Mouse (Mus musculus) megakaryocyte, embryonic 14.5 days (primary cell): ENCODE results near the gene Eef1a1. TPM values are rescaled to one million over a fixed set of nuclear protein-coding genes. Genes with fewer than 3 reads are reported as not detected.

Experiments
- H3K27me3 ChIP-seq: replicated peaks from 2 replicates; pipeline ENCODE3; 2012; ENCODE audit warnings: inconsistent platforms
- H3K36me3 ChIP-seq: replicated peaks from 2 replicates; pipeline ENCODE3; 2012; ENCODE audit warnings: low read length, inconsistent platforms, mixed read lengths
- H3K4me1 ChIP-seq: 2 replicates; pipeline ENCODE4 v1.6.1; 2012; ENCODE audit warnings: inconsistent platforms
- H3K4me3 ChIP-seq: replicated peaks from 2 replicates; pipeline ENCODE3; 2012; ENCODE audit warnings: moderate library complexity, mild to moderate bottlenecking, inconsistent platforms
- H3K9me3 ChIP-seq: 2 replicates; pipeline ENCODE4 v1.6.1; 2012; ENCODE audit warnings: inconsistent platforms
- FLI1 ChIP-seq: IDR thresholded peaks from 2 replicates; pipeline ENCODE4 v1.6.1; 2012; ENCODE audit warnings: low read length, inconsistent platforms, mixed read lengths
- GATA1 ChIP-seq: IDR thresholded peaks from 3 replicates; pipeline ENCODE4 v1.6.1; 2012; ENCODE audit warnings: mixed read lengths, low read length, inconsistent platforms, borderline replicate concordance
- polyA plus RNA-seq: library from polyadenylated mRNA; stranded (reverse); fragments of >175 nt; gene quantifications from 2 replicates; pipeline ENCODE4 v1.2.3, GENCODE M21; 2012; ENCODE audit warnings: low replicate concordance; ENCODE audit not compliant: insufficient read depth

Eef1a1 gene
- polyA plus RNA-seq = 154 and 597 TPM in 2 replicates

- peak within 1 kb of the TSS; percentile 88 for H3K4me3 ChIP-seq
- no peaks in the 10 kb centered on the region for H3K9me3 ChIP-seq
- TF ChIP-seq GATA1 = no peak
- no peak for TF ChIP-seq FLI1
- H3K36me3 ChIP-seq = no peaks in the 10 kb centered on the region
- H3K4me1 ChIP-seq = peaks cover 20% of the 10 kb centered on the region
- peaks cover 2% of the 10 kb centered on the region for H3K27me3 ChIP-seq
These were observed at the start of gene Eef1a1 for GRCm38 (mm10) chr9:78488890-78489420. Gene Eef1a1 (minus strand): TSS chr9:78489151.

DNA sequence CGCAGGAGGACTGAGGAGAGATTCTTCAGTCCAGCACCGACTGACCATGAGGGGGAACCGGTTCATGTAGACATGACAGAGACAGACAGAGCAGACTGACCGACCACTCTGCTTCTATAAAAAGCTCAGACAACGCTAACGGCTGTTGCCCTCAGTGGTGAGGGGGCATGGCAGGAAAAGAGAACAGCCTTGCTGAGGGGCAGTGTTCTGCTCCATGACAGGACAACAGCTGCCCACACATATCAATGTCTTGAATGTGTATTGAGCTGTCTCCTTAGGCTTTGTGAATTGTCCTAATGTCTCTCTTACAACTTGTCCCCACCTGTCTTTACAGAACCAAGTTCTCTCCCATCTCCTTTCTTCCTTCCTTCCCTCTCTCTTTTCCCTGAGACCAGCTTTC lies 49.5 kb upstream of the Eef1a1 start:
- TF ChIP-seq GATA1 = no peak
- TF ChIP-seq FLI1 = no peak
- Histone ChIP-seq H3K4me3 (no peak overlapping the region), H3K9me3 (no peaks in the 10 kb centered on the region), H3K36me3 (peaks cover 19% of the 10 kb centered on the region), H3K4me1 (peaks cover 11% of the 10 kb centered on the region), H3K27me3 (no peaks in the 10 kb centered on the region)

GRCm38 (mm10) chr9:78537154-78537873 lies 48.4 kb upstream of the Eef1a1 start:
- Histone ChIP-seq H3K27me3 (peaks cover 2% of the 10 kb centered on the region), H3K9me3 (no peaks in the 10 kb centered on the region), H3K36me3 (peaks cover 19% of the 10 kb centered on the region), H3K4me3 (no peak overlapping the region), H3K4me1 (peaks cover 14% of the 10 kb centered on the region)
- TF ChIP-seq FLI1 = no peak
- TF ChIP-seq GATA1 = no peak

- Histone ChIP-seq H3K4me3 (no peak overlapping the region), H3K4me1 (peaks cover 24% of the 10 kb centered on the region), H3K36me3 (peaks cover 17% of the 10 kb centered on the region), H3K9me3 (no peaks in the 10 kb centered on the region), H3K27me3 (peaks cover 2% of the 10 kb centered on the region)
- TF ChIP-seq FLI1 (no peak), GATA1 (no peak)
These were observed 45.7 kb upstream of the Eef1a1 start for GRCm38 (mm10) chr9:78534606-78535005.

DNA sequence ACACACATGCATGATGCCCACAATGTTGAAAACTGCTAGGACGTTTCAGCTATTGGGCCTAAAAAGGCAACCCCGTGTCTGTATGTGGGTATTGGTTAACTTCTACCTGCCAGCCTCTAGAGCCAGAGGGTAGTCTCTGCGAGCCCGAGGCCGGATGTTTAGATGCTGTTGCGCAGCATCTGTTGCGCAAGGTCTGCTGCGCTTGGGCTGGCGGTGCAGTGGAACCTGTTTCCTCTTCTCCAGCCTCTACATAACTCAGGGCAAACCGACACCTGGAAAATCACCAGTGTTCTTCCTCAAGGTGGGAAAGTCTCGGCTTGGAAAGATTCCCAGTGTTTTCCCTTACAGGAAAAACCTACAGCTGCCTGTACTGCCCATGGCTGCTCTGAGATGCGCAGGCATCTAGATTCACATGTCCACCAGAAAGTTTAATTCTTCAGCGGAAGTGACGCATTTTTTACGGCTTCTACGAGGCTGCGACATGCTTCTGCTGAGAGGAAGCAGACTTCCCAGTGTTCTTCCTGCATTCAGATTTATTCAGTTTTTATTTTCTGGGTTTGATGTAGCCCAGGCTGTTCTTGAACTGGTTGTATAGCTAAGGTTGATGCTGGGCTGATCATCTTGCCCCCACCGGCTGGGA lies 44.5 kb upstream of the Eef1a1 start:
- peaks cover 21% of the 10 kb centered on the region for H3K4me1 ChIP-seq
- peaks cover 2% of the 10 kb centered on the region for H3K27me3 ChIP-seq
- peaks cover 13% of the 10 kb centered on the region for H3K36me3 ChIP-seq
- TF ChIP-seq GATA1 (no peak), FLI1 (no peak)
- no peak overlapping the region for H3K4me3 ChIP-seq
- no peaks in the 10 kb centered on the region for H3K9me3 ChIP-seq

- H3K36me3 ChIP-seq = peaks cover 9% of the 10 kb centered on the region
- no peak for TF ChIP-seq FLI1
- no peak for TF ChIP-seq GATA1
These were observed 43.4 kb upstream of the Eef1a1 start for GRCm38 (mm10) chr9:78532341-78532819.

GRCm38 (mm10) chr9:78531816-78532215 lies 42.9 kb upstream of the Eef1a1 start:
- Histone ChIP-seq H3K9me3 (no peaks in the 10 kb centered on the region), H3K4me1 (peaks cover 27% of the 10 kb centered on the region), H3K4me3 (no peak overlapping the region), H3K27me3 (peaks cover 2% of the 10 kb centered on the region), H3K36me3 (peaks cover 5% of the 10 kb centered on the region)
- TF ChIP-seq GATA1 (no peak), FLI1 (no peak)

More at GRCm38 (mm10) chr9:78532341-78532819, 43.4 kb upstream of the Eef1a1 start:
- H3K4me1 ChIP-seq = peaks cover 23% of the 10 kb centered on the region
- no peak overlapping the region for H3K4me3 ChIP-seq
- H3K27me3 ChIP-seq = peaks cover 2% of the 10 kb centered on the region
- no peaks in the 10 kb centered on the region for H3K9me3 ChIP-seq

- TF ChIP-seq GATA1 = no peak
- no peak for TF ChIP-seq FLI1
- peaks cover 3% of the 10 kb centered on the region; the same call in 1 of the 2 replicates for H3K9me3 ChIP-seq
- no peaks in the 10 kb centered on the region for H3K36me3 ChIP-seq
- peaks cover 13% of the 10 kb centered on the region for H3K27me3 ChIP-seq
- H3K4me3 ChIP-seq = peak overlapping the region; percentile 89
- H3K4me1 ChIP-seq = peaks cover 28% of the 10 kb centered on the region
These were observed 38.9 kb upstream of the Eef1a1 start for GRCm38 (mm10) chr9:78527767-78528381.

GRCm38 (mm10) chr9:78527301-78527761 lies 38.4 kb upstream of the Eef1a1 start:
- no peaks in the 10 kb centered on the region for H3K36me3 ChIP-seq
- peak overlapping the region; percentile 89 for H3K4me3 ChIP-seq
- TF ChIP-seq GATA1 (no peak), FLI1 (no peak)
- H3K4me1 ChIP-seq = peaks cover 25% of the 10 kb centered on the region
- peaks cover 14% of the 10 kb centered on the region for H3K27me3 ChIP-seq
- peaks cover 3% of the 10 kb centered on the region; the same call in 1 of the 2 replicates for H3K9me3 ChIP-seq
